Mouse (Mus musculus): ENCODE measurements around the gene Olfr533. TPM values are rescaled to one million over a fixed set of nuclear protein-coding genes. Genes with fewer than 3 reads are reported as not detected.
"Not testable (repeated sequence)": the region's sequence is repeated elsewhere in the genome, so short reads cannot be mapped to it uniquely, and the experiment has no call there.

The Olfr533 gene
- total and polyA plus RNA-seq, 2 experiments from 2014 or later: not detected

GRCm38 (mm10) chr7:140494231-140494630 is 31.1 kb downstream of the Olfr533 start:
- Histone ChIP-seq H3K27me3 (ENCODE audit: insufficient read depth, low read length) (no peaks in the 10 kb centered on the region), H3K4me3 (ENCODE audit: low read depth, low read length) (no peak overlapping the region), H3K27ac (ENCODE audit: low read depth, low read length) (no peak overlapping the region), H3K36me3 (ENCODE audit: insufficient read depth) (no peaks in the 10 kb centered on the region), H3K9me3 (ENCODE audit: low read length) (no peaks in the 10 kb centered on the region), H3K4me1 (ENCODE audit: insufficient read depth) (no peaks in the 10 kb centered on the region), H3K9ac (no peak overlapping the region), H3K4me2 (ENCODE audit: low read depth) (no peak overlapping the region)
- DNase-seq (no peak), ATAC-seq (no peak)
- TF ChIP-seq CTCF (IDR thresholded peaks at IDR 0.05; ENCODE audit: low read depth): no peak
- WGBS: 28% methylated on average over 2 of the region's 2 CpGs

GRCm38 (mm10) chr7:140494702-140495101 is 31.5 kb downstream of the Olfr533 start:
- H3K27ac ChIP-seq (ENCODE audit: low read depth, low read length): no peak overlapping the region
- no peak overlapping the region for H3K4me2 ChIP-seq (ENCODE audit: low read depth)
- H3K4me1 ChIP-seq (ENCODE audit: insufficient read depth): no peaks in the 10 kb centered on the region
- no peak for DNase-seq
- no peak overlapping the region for H3K9ac ChIP-seq
- H3K4me3 ChIP-seq (ENCODE audit: low read depth, low read length): no peak overlapping the region
- H3K9me3 ChIP-seq (ENCODE audit: low read length): no peaks in the 10 kb centered on the region
- H3K36me3 ChIP-seq (ENCODE audit: insufficient read depth): no peaks in the 10 kb centered on the region
- TF ChIP-seq CTCF (IDR thresholded peaks at IDR 0.05; ENCODE audit: low read depth): no peak
- no peak for ATAC-seq
- no peaks in the 10 kb centered on the region for H3K27me3 ChIP-seq (ENCODE audit: insufficient read depth, low read length)

- not testable (repeated sequence) for H3K4me2 ChIP-seq (ENCODE audit: low read depth); H3K36me3 ChIP-seq (ENCODE audit: insufficient read depth); H3K4me3 ChIP-seq (ENCODE audit: low read depth, low read length); H3K9ac ChIP-seq; H3K27me3 ChIP-seq (ENCODE audit: insufficient read depth, low read length); H3K27ac ChIP-seq (ENCODE audit: low read depth, low read length); H3K9me3 ChIP-seq (ENCODE audit: low read length); H3K4me1 ChIP-seq (ENCODE audit: insufficient read depth)
- 69% methylated on average over 1 of the region's 2 CpGs for WGBS
- ATAC-seq: peak; percentile 34; the same call in 1 of the 2 replicates
- DNase-seq: peak; percentile 0
Measured at GRCm38 (mm10) chr7:140507346-140508021, 44.3 kb downstream of the Olfr533 start, which contains the start of gene Olfr536. Olfr536 (minus strand) TSS chr7:140507396.

Other genes with a start within 250 kb of the Olfr533 start
- gene Cd163l1, start 245.1 kb upstream of the Olfr533 start, total RNA-seq (2014; rRNA removed): 0.08 TPM in 1 of 2 replicates, not detected in the other
- not detected in 2 replicates for gene Cd163l1, start 245.1 kb upstream of the Olfr533 start, polyA plus RNA-seq (2015; fragmentation: Nextera tagmentation; extraction: Ambion mirVana)
- gene 5830411N06Rik, start 216.1 kb upstream of the Olfr533 start, total RNA-seq (2014; rRNA removed): not detected in 2 replicates
- not detected in 2 replicates for gene 5830411N06Rik, start 216.1 kb upstream of the Olfr533 start, polyA plus RNA-seq (2015; fragmentation: Nextera tagmentation; extraction: Ambion mirVana)
- gene Olfr525, start 142.5 kb upstream of the Olfr533 start, total RNA-seq (2014; rRNA removed): not detected in 2 replicates
- gene Olfr525, start 142.5 kb upstream of the Olfr533 start, polyA plus RNA-seq (2015; fragmentation: Nextera tagmentation; extraction: Ambion mirVana): not detected in 2 replicates
- gene Olfr527, start 129.4 kb upstream of the Olfr533 start, total RNA-seq (2014; rRNA removed): not detected in 2 replicates
- gene Olfr527, start 129.4 kb upstream of the Olfr533 start, polyA plus RNA-seq (2015; fragmentation: Nextera tagmentation; extraction: Ambion mirVana): not detected in 2 replicates
- not detected in 2 replicates for gene Olfr60, start 101.7 kb upstream of the Olfr533 start, total RNA-seq (2014; rRNA removed)
- gene Olfr60, start 101.7 kb upstream of the Olfr533 start, polyA plus RNA-seq (2015; fragmentation: Nextera tagmentation; extraction: Ambion mirVana): not detected in 2 replicates
- gene Olfr530, start 87.0 kb upstream of the Olfr533 start, total RNA-seq (2014; rRNA removed): not detected in 2 replicates
- not detected in 2 replicates for gene Olfr530, start 87.0 kb upstream of the Olfr533 start, polyA plus RNA-seq (2015; fragmentation: Nextera tagmentation; extraction: Ambion mirVana)
- gene Olfr531, start 60.5 kb upstream of the Olfr533 start, total RNA-seq (2014; rRNA removed): not detected in 2 replicates
- not detected in 2 replicates for gene Olfr531, start 60.5 kb upstream of the Olfr533 start, polyA plus RNA-seq (2015; fragmentation: Nextera tagmentation; extraction: Ambion mirVana)
- not detected in 2 replicates for gene Olfr532, start 41.7 kb upstream of the Olfr533 start, total RNA-seq (2014; rRNA removed)
- not detected in 2 replicates for gene Olfr532, start 41.7 kb upstream of the Olfr533 start, polyA plus RNA-seq (2015; fragmentation: Nextera tagmentation; extraction: Ambion mirVana)
- gene Olfr535, start 20.8 kb downstream of the Olfr533 start, total RNA-seq (2014; rRNA removed): not detected in 2 replicates
- not detected in 2 replicates for gene Olfr535, start 20.8 kb downstream of the Olfr533 start, polyA plus RNA-seq (2015; fragmentation: Nextera tagmentation; extraction: Ambion mirVana)
- gene Olfr536, start 44.0 kb downstream of the Olfr533 start, total RNA-seq (2014; rRNA removed): not detected in 2 replicates
- not detected in 2 replicates for gene Olfr536, start 44.0 kb downstream of the Olfr533 start, polyA plus RNA-seq (2015; fragmentation: Nextera tagmentation; extraction: Ambion mirVana)
- not detected in 2 replicates for gene Olfr538, start 104.5 kb downstream of the Olfr533 start, total RNA-seq (2014; rRNA removed)
- gene Olfr538, start 104.5 kb downstream of the Olfr533 start, polyA plus RNA-seq (2015; fragmentation: Nextera tagmentation; extraction: Ambion mirVana): not detected in 2 replicates
- gene Olfr46, start 137.9 kb downstream of the Olfr533 start, total RNA-seq (2014; rRNA removed): not detected in 2 replicates
- gene Olfr46, start 137.9 kb downstream of the Olfr533 start, polyA plus RNA-seq (2015; fragmentation: Nextera tagmentation; extraction: Ambion mirVana): not detected in 2 replicates
- not detected in 2 replicates for gene Olfr61, start 165.6 kb downstream of the Olfr533 start, total RNA-seq (2014; rRNA removed)
- gene Olfr61, start 165.6 kb downstream of the Olfr533 start, polyA plus RNA-seq (2015; fragmentation: Nextera tagmentation; extraction: Ambion mirVana): not detected in 2 replicates
- gene Olfr53, start 183.1 kb downstream of the Olfr533 start, total RNA-seq (2014; rRNA removed): not detected in 2 replicates
- gene Olfr53, start 183.1 kb downstream of the Olfr533 start, polyA plus RNA-seq (2015; fragmentation: Nextera tagmentation; extraction: Ambion mirVana): not detected in 2 replicates
- under 0.01 TPM in 2 replicates for gene Olfr539, start 196.6 kb downstream of the Olfr533 start, total RNA-seq (2014; rRNA removed)
- 0.05 TPM in 1 of 2 replicates, not detected in the other for gene Olfr539, start 196.6 kb downstream of the Olfr533 start, polyA plus RNA-seq (2015; fragmentation: Nextera tagmentation; extraction: Ambion mirVana)
- not detected in 2 replicates for gene Olfr45, start 218.6 kb downstream of the Olfr533 start, total RNA-seq (2014; rRNA removed)
- not detected in 2 replicates for gene Olfr45, start 218.6 kb downstream of the Olfr533 start, polyA plus RNA-seq (2015; fragmentation: Nextera tagmentation; extraction: Ambion mirVana)
- gene Olfr541, start 233.9 kb downstream of the Olfr533 start, total RNA-seq (2014; rRNA removed): not detected in 2 replicates
- not detected in 2 replicates for gene Olfr541, start 233.9 kb downstream of the Olfr533 start, polyA plus RNA-seq (2015; fragmentation: Nextera tagmentation; extraction: Ambion mirVana)

All from forebrain, postnatal 0 days (tissue).